Mouse (Mus musculus): ENCODE data around the gene Srm.

- TF ChIP-seq CTCF (IDR thresholded peaks at IDR 0.05; ENCODE audit: extremely low read depth, insufficient read length, insufficient replicate concordance, low read depth, low read length) (no peak), POLR2A (IDR thresholded peaks at IDR 0.05; ENCODE audit: low read depth, low read length) (no peak)
These were observed 28.6 kb upstream of the Srm start for GRCm38 (mm10) chr4:148562676-148563075.

Data from small intestine, adult 2 months (tissue).